Mouse (Mus musculus): Measurements from ENCODE around the gene Ntm. TPM values are rescaled to one million over a fixed set of nuclear protein-coding genes. Genes with fewer than 3 reads are reported as not detected.

Ntm gene
- polyA plus RNA-seq, 1 experiment from 2014 or later: 264 TPM

- H3K4me1 ChIP-seq (ENCODE audit: control insufficient read depth, insufficient read depth, low read depth, low read length): peaks cover 6% of the 10 kb centered on the region; the same call in 1 of the 2 replicates
- no peak for ATAC-seq
- H3K27me3 ChIP-seq (replicated peaks; ENCODE audit: control insufficient read depth, insufficient read depth, low read length): no peaks in the 10 kb centered on the region
- no peak overlapping the region for H3K4me2 ChIP-seq (ENCODE audit: low read length)
- no peak overlapping the region for H3K4me3 ChIP-seq (ENCODE audit: low read length)
- 81% methylated on average over 12 of the region's 12 CpGs for WGBS
- no peaks in the 10 kb centered on the region for H3K36me3 ChIP-seq (ENCODE audit: control insufficient read depth, insufficient read depth, low read length)
- H3K9ac ChIP-seq (ENCODE audit: low read depth, low read length): no peak overlapping the region
- no peaks in the 10 kb centered on the region for H3K9me3 ChIP-seq (ENCODE audit: control insufficient read depth, low read length)
- no peak overlapping the region for H3K27ac ChIP-seq (ENCODE audit: low read depth, low read length)
Measured at GRCm38 (mm10) chr9:29377172-29378002, 585.6 kb downstream of the Ntm start.

- H3K27me3 ChIP-seq (replicated peaks; ENCODE audit: control insufficient read depth, insufficient read depth, low read length): no peaks in the 10 kb centered on the region
- H3K4me3 ChIP-seq (ENCODE audit: low read length): no peak overlapping the region
- H3K9me3 ChIP-seq (ENCODE audit: control insufficient read depth, low read length): no peaks in the 10 kb centered on the region
- H3K4me1 ChIP-seq (ENCODE audit: control insufficient read depth, insufficient read depth, low read depth, low read length): peaks cover 2% of the 10 kb centered on the region; the same call in 1 of the 2 replicates
- H3K9ac ChIP-seq (ENCODE audit: low read depth, low read length): no peak overlapping the region
- H3K27ac ChIP-seq (ENCODE audit: low read depth, low read length): no peak overlapping the region
- no peak for ATAC-seq
- H3K4me2 ChIP-seq (ENCODE audit: low read length): no peak overlapping the region
- no peaks in the 10 kb centered on the region for H3K36me3 ChIP-seq (ENCODE audit: control insufficient read depth, insufficient read depth, low read length)
- 87% methylated on average over 3 of the region's 3 CpGs for WGBS
Measured at GRCm38 (mm10) chr9:29371341-29371740, 591.6 kb downstream of the Ntm start.

GRCm38 (mm10) chr9:29369621-29370020 lies 593.3 kb downstream of the Ntm start:
- Histone ChIP-seq H3K9ac (ENCODE audit: low read depth, low read length) (no peak overlapping the region), H3K36me3 (ENCODE audit: control insufficient read depth, insufficient read depth, low read length) (no peaks in the 10 kb centered on the region), H3K4me1 (ENCODE audit: control insufficient read depth, insufficient read depth, low read depth, low read length) (peaks cover 2% of the 10 kb centered on the region), H3K27ac (ENCODE audit: low read depth, low read length) (no peak overlapping the region), H3K4me2 (ENCODE audit: low read length) (no peak overlapping the region), H3K4me3 (ENCODE audit: low read length) (no peak overlapping the region), H3K27me3 (replicated peaks; ENCODE audit: control insufficient read depth, insufficient read depth, low read length) (no peaks in the 10 kb centered on the region), H3K9me3 (ENCODE audit: control insufficient read depth, low read length) (no peaks in the 10 kb centered on the region)
- ATAC-seq: 0 out of 2 replicates have a peak, but pooled peaks have one; percentile 24
- 69% methylated on average over 3 of the region's 3 CpGs for WGBS

GRCm38 (mm10) chr9:29368291-29368690 lies 594.6 kb downstream of the Ntm start:
- no peaks in the 10 kb centered on the region for H3K9me3 ChIP-seq (ENCODE audit: control insufficient read depth, low read length)
- H3K4me1 ChIP-seq (ENCODE audit: control insufficient read depth, insufficient read depth, low read depth, low read length): peaks cover 2% of the 10 kb centered on the region
- no peaks in the 10 kb centered on the region for H3K27me3 ChIP-seq (replicated peaks; ENCODE audit: control insufficient read depth, insufficient read depth, low read length)
- H3K27ac ChIP-seq (ENCODE audit: low read depth, low read length): no peak overlapping the region
- ATAC-seq: no peak
- H3K4me2 ChIP-seq (ENCODE audit: low read length): no peak overlapping the region
- H3K36me3 ChIP-seq (ENCODE audit: control insufficient read depth, insufficient read depth, low read length): no peaks in the 10 kb centered on the region
- H3K4me3 ChIP-seq (ENCODE audit: low read length): no peak overlapping the region
- H3K9ac ChIP-seq (ENCODE audit: low read depth, low read length): no peak overlapping the region
- WGBS: 56% methylated on average over 3 of the region's 3 CpGs

- Histone ChIP-seq H3K36me3 (ENCODE audit: control insufficient read depth, insufficient read depth, low read length) (no peaks in the 10 kb centered on the region), H3K4me1 (ENCODE audit: control insufficient read depth, insufficient read depth, low read depth, low read length) (0 out of 2 replicates have a peak, but pooled peaks cover 2% of the 10 kb centered on the region), H3K27me3 (replicated peaks; ENCODE audit: control insufficient read depth, insufficient read depth, low read length) (no peaks in the 10 kb centered on the region), H3K27ac (ENCODE audit: low read depth, low read length) (no peak overlapping the region), H3K4me2 (ENCODE audit: low read length) (no peak overlapping the region), H3K9me3 (ENCODE audit: control insufficient read depth, low read length) (no peaks in the 10 kb centered on the region), H3K4me3 (ENCODE audit: low read length) (no peak overlapping the region), H3K9ac (ENCODE audit: low read depth, low read length) (no peak overlapping the region)
- ATAC-seq: no peak
- 73% methylated on average over 4 of the region's 4 CpGs for WGBS
Measured at GRCm38 (mm10) chr9:29357796-29358195, 605.1 kb downstream of the Ntm start.

- Histone ChIP-seq H3K27ac (ENCODE audit: low read depth, low read length) (no peak overlapping the region), H3K4me2 (ENCODE audit: low read length) (no peak overlapping the region), H3K9me3 (ENCODE audit: control insufficient read depth, low read length) (no peaks in the 10 kb centered on the region), H3K36me3 (ENCODE audit: control insufficient read depth, insufficient read depth, low read length) (no peaks in the 10 kb centered on the region), H3K27me3 (replicated peaks; ENCODE audit: control insufficient read depth, insufficient read depth, low read length) (no peaks in the 10 kb centered on the region), H3K4me1 (ENCODE audit: control insufficient read depth, insufficient read depth, low read depth, low read length) (no peaks in the 10 kb centered on the region), H3K9ac (ENCODE audit: low read depth, low read length) (no peak overlapping the region), H3K4me3 (ENCODE audit: low read length) (no peak overlapping the region)
- no peak for ATAC-seq
- WGBS: 89% methylated on average over 7 of the region's 7 CpGs
Measured at GRCm38 (mm10) chr9:29342303-29342702, 620.6 kb downstream of the Ntm start.

- Histone ChIP-seq H3K27me3 (replicated peaks; ENCODE audit: control insufficient read depth, insufficient read depth, low read length) (no peaks in the 10 kb centered on the region), H3K4me1 (ENCODE audit: control insufficient read depth, insufficient read depth, low read depth, low read length) (no peaks in the 10 kb centered on the region), H3K9me3 (ENCODE audit: control insufficient read depth, low read length) (no peaks in the 10 kb centered on the region), H3K36me3 (ENCODE audit: control insufficient read depth, insufficient read depth, low read length) (no peaks in the 10 kb centered on the region), H3K4me3 (ENCODE audit: low read length) (no peak overlapping the region), H3K9ac (ENCODE audit: low read depth, low read length) (no peak overlapping the region), H3K27ac (ENCODE audit: low read depth, low read length) (no peak overlapping the region), H3K4me2 (ENCODE audit: low read length) (no peak overlapping the region)
- 86% methylated on average over 3 of the region's 3 CpGs for WGBS
- ATAC-seq: no peak
Measured at GRCm38 (mm10) chr9:29341292-29341691, 621.6 kb downstream of the Ntm start.

- ATAC-seq: no peak
- no peak overlapping the region for H3K4me3 ChIP-seq (ENCODE audit: low read length)
- no peaks in the 10 kb centered on the region for H3K4me1 ChIP-seq (ENCODE audit: control insufficient read depth, insufficient read depth, low read depth, low read length)
- H3K9ac ChIP-seq (ENCODE audit: low read depth, low read length): no peak overlapping the region
- H3K36me3 ChIP-seq (ENCODE audit: control insufficient read depth, insufficient read depth, low read length): no peaks in the 10 kb centered on the region
- H3K4me2 ChIP-seq (ENCODE audit: low read length): no peak overlapping the region
- H3K27ac ChIP-seq (ENCODE audit: low read depth, low read length): no peak overlapping the region
- H3K9me3 ChIP-seq (ENCODE audit: control insufficient read depth, low read length): no peaks in the 10 kb centered on the region
- H3K27me3 ChIP-seq (replicated peaks; ENCODE audit: control insufficient read depth, insufficient read depth, low read length): no peaks in the 10 kb centered on the region
- 80% methylated on average over 2 of the region's 2 CpGs for WGBS
Measured at GRCm38 (mm10) chr9:29335671-29336070, 627.3 kb downstream of the Ntm start.

- Histone ChIP-seq H3K9me3 (ENCODE audit: control insufficient read depth, low read length) (no peaks in the 10 kb centered on the region), H3K36me3 (ENCODE audit: control insufficient read depth, insufficient read depth, low read length) (no peaks in the 10 kb centered on the region), H3K4me2 (ENCODE audit: low read length) (no peak overlapping the region), H3K4me1 (ENCODE audit: control insufficient read depth, insufficient read depth, low read depth, low read length) (no peaks in the 10 kb centered on the region), H3K4me3 (ENCODE audit: low read length) (no peak overlapping the region), H3K9ac (ENCODE audit: low read depth, low read length) (no peak overlapping the region), H3K27ac (ENCODE audit: low read depth, low read length) (no peak overlapping the region), H3K27me3 (replicated peaks; ENCODE audit: control insufficient read depth, insufficient read depth, low read length) (no peaks in the 10 kb centered on the region)
- WGBS: 21% methylated on average over 3 of the region's 3 CpGs
- ATAC-seq: no peak
Measured at GRCm38 (mm10) chr9:29332296-29333090, 630.4 kb downstream of the Ntm start.
